Mouse (Mus musculus): ENCODE results near the gene Myom1. TPM values are rescaled to one million over a fixed set of nuclear protein-coding genes. Genes with fewer than 3 reads are reported as not detected.
A peak's percentile ranks its signal among the peaks of the same experiment; 100 is the strongest.

The Myom1 gene
- polyA plus RNA-seq, 1 experiment from 2014 or later, result 185 TPM

DNA sequence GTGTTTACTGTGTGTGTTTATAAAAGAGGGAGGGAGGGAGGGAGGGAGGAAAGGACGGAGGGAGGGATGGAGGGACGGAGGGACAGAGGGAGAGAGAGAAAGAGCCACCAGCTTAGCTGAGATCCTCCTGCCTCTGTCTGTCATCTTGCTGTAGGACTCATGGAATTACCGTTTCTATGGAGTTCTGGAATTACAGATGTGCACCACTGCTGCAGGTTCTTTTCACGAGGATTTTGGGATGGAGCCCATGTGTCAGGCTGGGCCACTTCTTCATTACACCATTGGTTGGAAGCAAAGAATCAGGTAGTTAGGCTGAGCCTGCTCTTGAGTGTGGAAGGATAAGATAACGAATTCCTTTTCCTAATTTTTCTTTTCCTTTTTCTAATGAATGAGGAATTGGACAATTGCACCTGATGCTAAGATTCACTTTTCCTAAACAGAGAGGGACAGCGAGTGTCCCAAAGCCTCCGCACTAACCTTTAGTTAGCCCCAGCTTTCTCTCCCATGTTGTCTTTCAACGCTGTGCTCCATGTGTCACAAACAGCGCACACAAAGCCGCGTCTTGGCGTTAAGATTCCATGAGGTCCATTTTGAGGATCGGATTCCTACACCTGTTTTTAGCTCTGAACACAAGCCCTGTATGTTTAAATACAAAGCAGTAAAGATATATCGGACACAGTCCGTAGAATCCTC, 16.3 kb downstream of the Myom1 start:
- Histone ChIP-seq H3K9ac (no peak overlapping the region), H3K4me2 (peak overlapping the region; percentile 32), H3K27me3 (no peaks in the 10 kb centered on the region), H3K4me1 (replicated peaks) (peaks cover 42% of the 10 kb centered on the region), H3K4me3 (peak overlapping the region; percentile 56), H3K9me3 (replicated peaks) (no peaks in the 10 kb centered on the region), H3K27ac (peak overlapping the region; percentile 97), H3K36me3 (peaks cover 3% of the 10 kb centered on the region; the same call in 1 of the 2 replicates)
- ATAC-seq (replicated peaks; ENCODE audit: insufficient number of reproducible peaks, insufficient read depth, low FRiP score, low read depth), result no peak
- WGBS, result 47% methylated on average over 15 of the region's 15 CpGs

DNA sequence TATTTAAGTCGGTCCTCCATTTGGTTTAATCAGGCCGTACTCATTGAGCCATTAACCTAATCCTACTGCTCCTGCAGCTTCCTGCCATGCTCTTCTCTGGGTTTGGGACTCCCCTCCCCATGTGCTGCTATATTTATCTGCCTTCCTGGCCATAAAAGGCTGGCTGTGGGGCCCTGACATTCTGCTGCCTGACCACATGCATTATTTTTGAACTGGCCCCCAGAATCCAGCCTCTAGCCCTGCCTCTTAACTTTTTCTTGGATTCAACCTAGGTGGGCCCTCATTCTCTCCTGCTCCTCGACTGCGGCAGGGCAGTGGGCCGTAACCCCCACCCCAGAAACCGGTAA, 16.8 kb downstream of the Myom1 start:
- Histone ChIP-seq H3K4me1 (replicated peaks) (peaks cover 42% of the 10 kb centered on the region), H3K27me3 (no peaks in the 10 kb centered on the region), H3K27ac (peak overlapping the region; percentile 97), H3K36me3 (peaks cover 6% of the 10 kb centered on the region; the same call in 1 of the 2 replicates), H3K4me3 (peak overlapping the region; percentile 56), H3K9me3 (replicated peaks) (no peaks in the 10 kb centered on the region), H3K9ac (peak overlapping the region; percentile 71), H3K4me2 (peak overlapping the region; percentile 32)
- ATAC-seq (replicated peaks; ENCODE audit: insufficient number of reproducible peaks, insufficient read depth, low FRiP score, low read depth), result peak; percentile 86
- WGBS, result 12% methylated on average over 6 of the region's 6 CpGs

DNA sequence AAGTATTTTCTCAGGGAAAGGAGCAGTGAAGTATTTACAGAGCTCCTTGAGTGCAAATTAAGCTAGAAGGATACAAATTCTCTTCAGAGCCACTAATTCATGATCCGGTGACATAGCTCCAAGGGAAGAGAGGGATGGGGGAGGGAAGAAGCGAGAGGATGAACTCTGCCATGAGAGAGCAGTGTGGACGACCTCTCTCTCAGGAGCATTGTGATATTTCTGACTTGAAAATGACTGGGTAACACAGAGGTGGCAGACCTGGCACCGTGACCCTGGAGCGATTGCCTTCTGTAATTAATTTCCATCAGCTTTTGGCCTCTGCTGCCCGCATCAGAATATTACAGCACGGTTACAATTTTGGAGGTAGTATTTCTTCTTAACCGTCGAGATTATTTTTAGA, 17.4 kb downstream of the Myom1 start:
- peak; percentile 53; the same call in 1 of the 2 replicates for ATAC-seq (replicated peaks; ENCODE audit: insufficient number of reproducible peaks, insufficient read depth, low FRiP score, low read depth)
- no peaks in the 10 kb centered on the region for H3K9me3 ChIP-seq (replicated peaks)
- peaks cover 39% of the 10 kb centered on the region for H3K4me1 ChIP-seq (replicated peaks)
- H3K4me2 ChIP-seq, result peak overlapping the region; percentile 32
- WGBS, result 34% methylated on average over 9 of the region's 9 CpGs
- H3K27ac ChIP-seq, result peak overlapping the region; percentile 97
- H3K4me3 ChIP-seq, result peak overlapping the region; percentile 56
- H3K27me3 ChIP-seq, result no peaks in the 10 kb centered on the region
- H3K9ac ChIP-seq, result peak overlapping the region; percentile 71
- H3K36me3 ChIP-seq, result peaks cover 6% of the 10 kb centered on the region; the same call in 1 of the 2 replicates

DNA sequence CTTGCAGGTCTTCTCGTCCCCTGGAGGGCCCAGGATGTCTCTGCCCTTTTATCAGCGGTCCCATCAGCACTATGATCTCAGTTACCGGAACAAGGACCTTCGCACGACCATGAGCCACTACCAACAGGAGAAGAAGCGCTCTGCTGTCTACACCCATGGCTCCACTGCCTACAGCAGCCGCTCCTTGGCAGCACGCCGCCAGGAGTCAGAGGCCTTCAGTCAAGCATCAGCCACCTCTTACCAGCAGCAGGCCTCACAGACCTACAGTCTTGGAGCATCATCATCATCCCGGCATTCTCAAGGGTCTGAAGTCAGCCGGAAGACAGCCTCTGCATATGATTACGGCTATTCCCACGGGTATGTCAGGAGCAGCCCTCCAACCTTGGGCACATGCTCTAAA, 20.4 kb downstream of the Myom1 start:
- Histone ChIP-seq H3K9me3 (replicated peaks) (no peaks in the 10 kb centered on the region), H3K4me2 (peak overlapping the region; percentile 61), H3K4me1 (replicated peaks) (peaks cover 49% of the 10 kb centered on the region), H3K9ac (peak overlapping the region; percentile 37), H3K27me3 (no peaks in the 10 kb centered on the region), H3K36me3 (peaks cover 6% of the 10 kb centered on the region; the same call in 1 of the 2 replicates), H3K27ac (peak overlapping the region; percentile 46), H3K4me3 (peak overlapping the region; percentile 46; the same call in 1 of the 2 replicates)
- 79% methylated on average over 13 of the region's 13 CpGs for WGBS
- ATAC-seq (replicated peaks; ENCODE audit: insufficient number of reproducible peaks, insufficient read depth, low FRiP score, low read depth), result no peak

DNA sequence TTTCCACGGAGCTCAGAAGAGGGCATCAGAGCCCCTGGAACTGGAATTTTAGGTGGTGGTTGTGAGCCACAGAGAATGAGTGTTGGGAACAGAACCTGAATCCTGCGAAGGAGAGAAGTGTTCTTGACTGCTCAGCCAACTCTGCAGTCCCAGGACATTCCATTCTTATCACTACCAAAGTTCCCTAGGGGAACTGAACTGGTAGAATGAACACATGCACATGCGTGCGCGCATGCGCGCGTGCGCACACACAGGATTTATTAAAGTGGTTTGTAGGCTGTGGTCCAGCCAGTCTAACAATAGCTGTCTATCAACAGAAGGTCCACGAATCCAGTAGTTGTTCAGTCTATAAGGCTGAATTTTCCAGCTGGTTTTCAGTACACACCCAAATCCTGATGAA, 21.6 kb downstream of the Myom1 start:
- H3K36me3 ChIP-seq, result peaks cover 6% of the 10 kb centered on the region; the same call in 1 of the 2 replicates
- WGBS, result 70% methylated on average over 10 of the region's 10 CpGs

DNA sequence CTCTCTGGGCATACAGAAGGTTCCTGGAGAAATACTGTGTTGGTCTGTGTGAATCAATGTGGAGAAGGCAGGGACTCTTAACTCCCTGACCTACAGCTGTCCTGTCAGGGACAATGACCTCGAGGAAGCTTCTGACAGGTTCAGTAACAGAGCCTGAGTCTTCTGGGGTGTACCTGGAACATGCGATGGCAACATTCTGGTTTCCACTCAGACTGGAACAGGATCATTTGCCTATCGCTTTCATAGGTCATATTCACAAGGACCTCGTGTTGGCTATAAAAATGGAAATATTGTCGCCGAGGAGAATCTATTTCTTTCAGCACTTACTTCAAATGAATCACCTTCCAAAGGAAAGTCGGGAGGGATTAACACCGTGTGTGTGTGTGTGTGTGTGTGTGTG, 23.5 kb downstream of the Myom1 start:
- peaks cover 6% of the 10 kb centered on the region; the same call in 1 of the 2 replicates for H3K36me3 ChIP-seq
- H3K27me3 ChIP-seq, result no peaks in the 10 kb centered on the region
- H3K9ac ChIP-seq, result no peak overlapping the region
- H3K9me3 ChIP-seq (replicated peaks), result no peaks in the 10 kb centered on the region
- H3K27ac ChIP-seq, result peak overlapping the region; percentile 31; the same call in 1 of the 2 replicates
- no peak for ATAC-seq (replicated peaks; ENCODE audit: insufficient number of reproducible peaks, insufficient read depth, low FRiP score, low read depth)
- H3K4me1 ChIP-seq (replicated peaks), result peaks cover 49% of the 10 kb centered on the region
- 0 out of 2 replicates have a peak overlapping the region, but pooled peaks have one; percentile 8 for H3K4me3 ChIP-seq
- WGBS, result 51% methylated on average over 8 of the region's 8 CpGs
- peak overlapping the region; percentile 25; the same call in 1 of the 2 replicates for H3K4me2 ChIP-seq

More for the DNA sequence above, 21.6 kb downstream of the Myom1 start:
- H3K27me3 ChIP-seq, result no peaks in the 10 kb centered on the region
- H3K27ac ChIP-seq, result peak overlapping the region; percentile 58
- peak overlapping the region; percentile 25 for H3K4me2 ChIP-seq
- H3K4me3 ChIP-seq, result no peak overlapping the region
- no peaks in the 10 kb centered on the region for H3K9me3 ChIP-seq (replicated peaks)
- no peak overlapping the region for H3K9ac ChIP-seq
- no peak for ATAC-seq (replicated peaks; ENCODE audit: insufficient number of reproducible peaks, insufficient read depth, low FRiP score, low read depth)
- H3K4me1 ChIP-seq (replicated peaks), result peaks cover 49% of the 10 kb centered on the region

DNA sequence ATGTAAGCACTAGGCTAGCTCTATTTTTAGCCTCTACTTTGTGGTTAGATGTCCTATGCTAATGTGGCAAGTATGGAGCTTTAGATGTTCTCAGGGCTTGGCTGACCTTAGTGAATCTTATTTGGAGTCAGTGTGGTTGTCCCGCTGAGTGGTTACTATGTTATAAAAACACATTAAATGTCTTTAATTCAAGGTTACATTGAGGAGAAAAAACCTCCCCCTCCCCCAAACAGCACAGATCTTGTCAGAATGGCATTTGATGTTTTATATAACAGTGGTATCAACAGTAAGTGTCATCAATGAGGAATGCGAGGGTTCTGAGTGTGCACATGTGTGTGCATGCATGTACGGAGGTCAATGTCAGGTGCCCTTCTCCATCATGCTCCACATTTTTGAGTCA, 24.8 kb downstream of the Myom1 start:
- H3K4me3 ChIP-seq, result no peak overlapping the region
- peaks cover 49% of the 10 kb centered on the region for H3K4me1 ChIP-seq (replicated peaks)
- H3K9ac ChIP-seq, result no peak overlapping the region
- peak overlapping the region; percentile 8; the same call in 1 of the 2 replicates for H3K4me2 ChIP-seq
- H3K27ac ChIP-seq, result no peak overlapping the region
- no peaks in the 10 kb centered on the region for H3K27me3 ChIP-seq
- ATAC-seq (replicated peaks; ENCODE audit: insufficient number of reproducible peaks, insufficient read depth, low FRiP score, low read depth), result no peak
- H3K9me3 ChIP-seq (replicated peaks), result no peaks in the 10 kb centered on the region
- H3K36me3 ChIP-seq, result peaks cover 6% of the 10 kb centered on the region; the same call in 1 of the 2 replicates
- WGBS, result 66% methylated on average over 3 of the region's 3 CpGs

DNA sequence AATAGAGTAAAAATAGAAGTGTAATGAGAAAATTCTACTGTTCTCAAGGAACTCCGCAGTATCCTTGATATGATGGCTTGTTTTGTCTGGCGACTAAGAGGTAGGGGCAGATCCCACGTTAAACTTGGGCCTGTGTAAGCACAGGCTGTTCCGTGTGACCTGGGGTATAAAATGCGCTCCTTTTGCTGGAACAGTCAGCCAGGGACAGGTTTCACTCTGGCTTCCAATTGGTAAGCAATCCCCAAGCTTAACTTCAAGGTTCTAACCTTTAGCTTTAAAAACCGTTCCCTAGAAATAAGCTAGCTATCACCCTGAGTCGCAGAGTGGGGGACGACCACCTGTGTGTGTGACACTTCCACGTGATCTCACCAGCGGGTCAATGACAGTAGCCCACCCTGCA, 30.3 kb downstream of the Myom1 start:
- no peak overlapping the region for H3K4me3 ChIP-seq
- peaks cover 11% of the 10 kb centered on the region; the same call in 1 of the 2 replicates for H3K4me1 ChIP-seq (replicated peaks)
- no peak overlapping the region for H3K4me2 ChIP-seq
- H3K9me3 ChIP-seq (replicated peaks), result no peaks in the 10 kb centered on the region
- 78% methylated on average over 10 of the region's 10 CpGs for WGBS
- peaks cover 24% of the 10 kb centered on the region for H3K36me3 ChIP-seq
- no peak overlapping the region for H3K9ac ChIP-seq
- no peak for ATAC-seq (replicated peaks; ENCODE audit: insufficient number of reproducible peaks, insufficient read depth, low FRiP score, low read depth)
- H3K27me3 ChIP-seq, result no peaks in the 10 kb centered on the region
- H3K27ac ChIP-seq, result no peak overlapping the region

DNA sequence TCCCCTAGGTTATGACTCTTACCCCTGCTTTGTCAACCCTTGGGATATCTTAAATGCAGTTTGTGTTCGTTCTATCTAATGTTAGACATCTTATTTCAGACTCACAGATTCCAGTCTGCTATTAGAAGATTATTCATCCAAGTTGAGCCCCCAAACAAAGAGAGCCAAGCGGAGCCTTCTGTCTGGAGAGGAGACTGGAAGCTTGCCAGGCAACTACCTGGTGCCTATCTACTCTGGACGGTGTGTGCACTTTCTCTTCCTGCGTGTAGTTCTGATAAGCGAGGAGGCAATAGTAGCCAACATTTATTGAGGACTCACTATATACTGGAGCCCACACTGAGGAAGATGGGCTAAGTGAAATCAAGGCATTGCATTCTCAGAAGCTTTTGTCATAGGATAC, 32.0 kb downstream of the Myom1 start:
- WGBS, result 39% methylated on average over 5 of the region's 5 CpGs
- no peak overlapping the region for H3K27ac ChIP-seq
- H3K4me2 ChIP-seq, result no peak overlapping the region
- no peak for ATAC-seq (replicated peaks; ENCODE audit: insufficient number of reproducible peaks, insufficient read depth, low FRiP score, low read depth)
- no peak overlapping the region for H3K9ac ChIP-seq
- no peaks in the 10 kb centered on the region for H3K9me3 ChIP-seq (replicated peaks)
- H3K4me3 ChIP-seq, result no peak overlapping the region
- H3K27me3 ChIP-seq, result no peaks in the 10 kb centered on the region
- peaks cover 21% of the 10 kb centered on the region for H3K4me1 ChIP-seq (replicated peaks)
- H3K36me3 ChIP-seq, result peaks cover 27% of the 10 kb centered on the region

DNA sequence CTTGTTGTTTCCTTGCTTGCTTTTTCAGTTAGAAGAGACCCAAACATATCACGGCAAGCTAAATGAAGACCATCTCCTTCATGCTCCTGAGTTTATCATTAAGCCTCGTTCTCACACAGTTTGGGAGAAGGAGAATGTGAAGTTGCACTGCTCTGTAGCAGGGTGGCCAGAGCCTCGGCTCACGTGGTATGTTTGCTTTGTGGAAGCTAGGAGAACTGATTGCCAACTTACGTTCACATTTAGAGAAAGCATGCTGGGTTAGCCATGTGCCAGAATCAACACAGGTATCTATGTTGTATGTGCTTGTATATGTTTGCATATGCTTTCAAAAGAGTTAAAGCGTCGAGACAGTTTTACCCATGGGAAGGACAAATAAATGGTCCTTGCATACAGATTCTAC, 34.8 kb downstream of the Myom1 start:
- Histone ChIP-seq H3K4me2 (no peak overlapping the region), H3K9ac (no peak overlapping the region), H3K4me3 (no peak overlapping the region), H3K36me3 (peaks cover 31% of the 10 kb centered on the region), H3K27me3 (no peaks in the 10 kb centered on the region), H3K9me3 (replicated peaks) (no peaks in the 10 kb centered on the region), H3K27ac (no peak overlapping the region), H3K4me1 (replicated peaks) (peaks cover 34% of the 10 kb centered on the region)
- 76% methylated on average over 7 of the region's 7 CpGs for WGBS
- ATAC-seq (replicated peaks; ENCODE audit: insufficient number of reproducible peaks, insufficient read depth, low FRiP score, low read depth), result no peak

DNA sequence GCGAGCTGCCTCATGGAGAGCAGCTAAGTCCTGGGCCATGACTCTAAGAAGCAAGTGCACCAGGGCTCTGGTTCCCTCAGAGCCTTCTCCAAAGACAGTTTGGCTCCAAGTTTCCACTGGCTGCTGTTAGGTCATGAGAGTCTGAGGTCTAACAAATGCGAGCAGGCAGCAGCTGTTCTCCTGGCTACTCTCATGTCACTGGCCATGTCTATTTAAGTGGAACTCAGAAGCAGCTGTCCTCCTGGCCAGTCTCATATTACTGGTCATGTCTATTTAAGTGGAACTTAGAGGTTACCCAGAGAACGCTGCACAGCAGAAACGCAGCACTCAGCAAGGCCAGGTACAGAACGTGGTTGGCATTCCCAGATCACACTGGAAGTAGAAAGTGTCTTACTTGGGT, 36.4 kb downstream of the Myom1 start:
- H3K27me3 ChIP-seq, result no peaks in the 10 kb centered on the region
- no peak overlapping the region for H3K4me2 ChIP-seq
- H3K36me3 ChIP-seq, result peaks cover 38% of the 10 kb centered on the region
- H3K4me3 ChIP-seq, result no peak overlapping the region
- 39% methylated on average over 5 of the region's 5 CpGs for WGBS
- ATAC-seq (replicated peaks; ENCODE audit: insufficient number of reproducible peaks, insufficient read depth, low FRiP score, low read depth), result peak; percentile 44; the same call in 1 of the 2 replicates
- H3K9me3 ChIP-seq (replicated peaks), result no peaks in the 10 kb centered on the region
- H3K4me1 ChIP-seq (replicated peaks), result peaks cover 31% of the 10 kb centered on the region
- H3K9ac ChIP-seq, result no peak overlapping the region
- H3K27ac ChIP-seq, result peak overlapping the region; percentile 53; the same call in 1 of the 2 replicates

All from heart, embryonic 15.5 days (tissue).